Mouse (Mus musculus) lung, embryonic 14.5 days (tissue): ENCODE measurements at regions not wholly inside any gene's neighbourhood (a gene's known extent, or its start where the extent isn't known, plus 50 kb on each side); places are given as distances from the start of the nearest gene placed in this dataset.

Source experiments
- ATAC-seq: fragments of 200-750 bp; cut with Nextera tagmentation; 2 replicates; pipeline ENCODE4 v1.8.0; 2017; ENCODE audit warnings: mild to moderate bottlenecking, moderate TSS enrichment, moderate library complexity; ENCODE audit not compliant: insufficient read depth
- DNase-seq: peaks from one replicate; pipeline ENCODE4 v3.0.0-alpha.2; 2015
- H3K27ac ChIP-seq: fragments of 300-500 bp; sonication (generic); 2 replicates; pipeline ENCODE4 v1.5.1; 2014; ENCODE audit warnings: low read depth, mild to moderate bottlenecking, moderate library complexity
- H3K27me3 ChIP-seq: fragments of 300-500 bp; sonication (generic); 2 replicates; pipeline ENCODE4 v1.6.1; 2014; ENCODE audit warnings: low read length, control low read depth; ENCODE audit not compliant: insufficient read depth
- H3K36me3 ChIP-seq: fragments of 300-500 bp; sonication (generic); 2 replicates; pipeline ENCODE4 v1.6.1; 2014; ENCODE audit warnings: control low read depth; ENCODE audit not compliant: insufficient read depth
- H3K4me1 ChIP-seq: fragments of 300-500 bp; sonication (generic); 2 replicates; pipeline ENCODE4 v1.6.1; 2014; ENCODE audit warnings: antibody characterized with exemption, control low read depth; ENCODE audit not compliant: insufficient read depth
- H3K4me2 ChIP-seq: fragments of 300-500 bp; sonication (generic); 2 replicates; pipeline ENCODE4 v1.6.1; 2014; ENCODE audit warnings: mild to moderate bottlenecking
- H3K4me3 ChIP-seq: fragments of 300-500 bp; sonication (generic); 2 replicates; pipeline ENCODE4 v1.5.1; 2014; ENCODE audit warnings: low read depth, low read length
- H3K9ac ChIP-seq: fragments of 300-500 bp; sonication (generic); 2 replicates; pipeline ENCODE4 v1.6.1; 2014
- H3K9me3 ChIP-seq: fragments of 300-500 bp; sonication (generic); 2 replicates; pipeline ENCODE4 v1.6.1; 2016; ENCODE audit warnings: low read depth, low read length, control low read depth
- CTCF ChIP-seq: IDR thresholded peaks from 2 replicates; pipeline ENCODE4 v1.5.1; 2016; ENCODE audit warnings: antibody characterized with exemption, low read depth
- WGBS: fragments of 180-500 bp; shearing (Covaris S2); extraction: QIAGEN DNeasy Blood & Tissue Kit; methylation state at CpG from one replicate; pipeline ENCODE4 v1.1.7; 2014; 5-methylcytosine and 5-hydroxymethylcytosine counted together

GRCm38 (mm10) chr3:52406778-52407318 is 138.7 kb downstream of the Foxo1 start:
- no peak overlapping the region for H3K4me3 ChIP-seq
- TF ChIP-seq CTCF, result no peak
- no peaks in the 10 kb centered on the region for H3K9me3 ChIP-seq
- H3K9ac ChIP-seq, result no peak overlapping the region
- no peaks in the 10 kb centered on the region for H3K27me3 ChIP-seq
- H3K27ac ChIP-seq, result no peak overlapping the region
- 66% methylated on average over 5 of the region's 5 CpGs for WGBS
- ATAC-seq, result no peak
- no peaks in the 10 kb centered on the region for H3K36me3 ChIP-seq
- H3K4me1 ChIP-seq, result no peaks in the 10 kb centered on the region
- H3K4me2 ChIP-seq, result no peak overlapping the region
- DNase-seq, result no peak

- Histone ChIP-seq H3K4me3 (no peak overlapping the region), H3K4me1 (peaks cover 10% of the 10 kb centered on the region), H3K27ac (peak overlapping the region; percentile 61; the same call in 1 of the 2 replicates), H3K36me3 (no peaks in the 10 kb centered on the region), H3K9me3 (no peaks in the 10 kb centered on the region), H3K27me3 (no peaks in the 10 kb centered on the region), H3K4me2 (peak overlapping the region; percentile 19; the same call in 1 of the 2 replicates), H3K9ac (no peak overlapping the region; the same call in 1 of the 2 replicates)
- ATAC-seq (peak; percentile 47; the same call in 1 of the 2 replicates), DNase-seq (peak; percentile 73)
- 13% methylated on average over 4 of the region's 4 CpGs for WGBS
- TF ChIP-seq CTCF, result no peak
Measured at GRCm38 (mm10) chr3:52404636-52405035, 136.5 kb downstream of the Foxo1 start.

DNA sequence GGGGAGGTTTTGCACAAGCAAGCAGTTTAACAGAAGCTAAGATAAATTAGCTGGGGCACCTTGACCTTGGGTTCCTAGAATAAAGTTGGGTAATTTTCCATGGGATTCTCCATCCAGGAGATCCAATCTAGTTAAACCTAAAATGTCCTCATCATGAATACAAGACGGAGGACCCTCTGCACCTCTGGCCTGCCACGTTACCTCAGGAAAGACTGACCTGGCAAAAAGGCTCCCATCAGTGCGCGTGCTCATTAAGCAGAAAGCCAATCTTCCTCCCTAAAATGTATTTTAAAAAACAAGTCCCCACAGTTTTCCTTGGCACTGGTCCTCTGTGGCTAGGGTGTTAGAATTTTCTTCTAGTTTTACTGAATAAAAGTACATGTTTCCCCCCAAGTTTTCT is 134.9 kb downstream of the Foxo1 start:
- Histone ChIP-seq H3K9me3 (no peaks in the 10 kb centered on the region), H3K4me3 (no peak overlapping the region), H3K9ac (no peak overlapping the region), H3K27me3 (no peaks in the 10 kb centered on the region), H3K36me3 (no peaks in the 10 kb centered on the region), H3K4me2 (no peak overlapping the region), H3K27ac (no peak overlapping the region), H3K4me1 (peaks cover 10% of the 10 kb centered on the region)
- WGBS, result 96% methylated on average over 4 of the region's 4 CpGs
- DNase-seq (no peak), ATAC-seq (no peak)
- no peak for TF ChIP-seq CTCF
